Mouse (Mus musculus) megakaryocyte, embryonic 14.5 days (primary cell): ENCODE measurements around the gene Btn1a1.

ENCODE experiments used
- FLI1 ChIP-seq: IDR thresholded peaks from 2 replicates; pipeline ENCODE4 v1.6.1; 2012; ENCODE audit warnings: low read length, inconsistent platforms, mixed read lengths
- GATA1 ChIP-seq: IDR thresholded peaks from 3 replicates; pipeline ENCODE4 v1.6.1; 2012; ENCODE audit warnings: mixed read lengths, low read length, inconsistent platforms, borderline replicate concordance

GRCm38 (mm10) chr13:23410632-23411031, 55.1 kb downstream of the Btn1a1 start:
- TF ChIP-seq GATA1 = no peak
- TF ChIP-seq FLI1 = no peak
